Mouse (Mus musculus) MEL (cell line): ENCODE measurements around the gene Gemin5. TPM values are rescaled to one million over a fixed set of nuclear protein-coding genes. Genes with fewer than 3 reads are reported as not detected.

ENCODE experiments used
- DNase-seq: peaks from one replicate; pipeline ENCODE4 v3.0.0; 2011; ENCODE audit warnings: low read depth, low spot score
- H3K27ac ChIP-seq: 2 replicates; pipeline ENCODE4 v1.5.1; 2012; ENCODE audit warnings: low read depth, mild to moderate bottlenecking, control low read depth, low read length, moderate library complexity; ENCODE audit not compliant: control insufficient read depth
- H3K27me3 ChIP-seq, 2 experiments: fragments of 150-350 bp in 1 of 2; sonication (generic) in 1 of 2; 2 replicates each; pipeline ENCODE4 v1.6.1; 2012; ENCODE audit warnings: low read length in 2 of 2, mild to moderate bottlenecking in 2 of 2, improper control_type of control experiment in 1 of 2, moderate library complexity in 1 of 2; ENCODE audit not compliant: insufficient read depth in 2 of 2, control insufficient read depth in 1 of 2
- H3K36me3 ChIP-seq, 2 experiments: 2 replicates each; pipeline ENCODE4 v1.6.1; 2012 to 2014; ENCODE audit warnings: low read length in 2 of 2, improper control_type of control experiment in 1 of 2, inconsistent platforms in 1 of 2, mild to moderate bottlenecking in 1 of 2; ENCODE audit not compliant: insufficient read depth in 2 of 2, control insufficient read depth in 1 of 2
- H3K4me1 ChIP-seq, 2 experiments: fragments of 150-350 bp in 1 of 2; sonication (generic) in 1 of 2; 2 replicates each; pipeline ENCODE4 v1.6.1; 2012; ENCODE audit warnings: low read length in 2 of 2, improper control_type of control experiment in 1 of 2, mild to moderate bottlenecking in 1 of 2; ENCODE audit not compliant: insufficient read depth in 2 of 2, control insufficient read depth in 1 of 2
- H3K4me3 ChIP-seq, 2 experiments: fragments of 150-350 bp in 1 of 2; sonication (generic) in 1 of 2; 2 replicates each; pipeline ENCODE4 v1.5.1; 2012; ENCODE audit warnings: low read depth in 2 of 2, low read length in 2 of 2, mild to moderate bottlenecking in 2 of 2, moderate library complexity in 2 of 2, control low read depth in 1 of 2, improper control_type of control experiment in 1 of 2; ENCODE audit not compliant: control insufficient read depth in 1 of 2, insufficient read depth in 1 of 2
- H3K79me2 ChIP-seq: 2 replicates; pipeline ENCODE4 v1.6.1; 2012; ENCODE audit warnings: mild to moderate bottlenecking, low read length, moderate library complexity; ENCODE audit not compliant: control insufficient read depth, poor library complexity, insufficient read depth
- H3K9ac ChIP-seq: 2 replicates; pipeline ENCODE4 v1.6.1; 2012; ENCODE audit warnings: low read depth, mild to moderate bottlenecking, control low read depth, low read length, moderate library complexity; ENCODE audit not compliant: control insufficient read depth, poor library complexity, severe bottlenecking
- H3K9me3 ChIP-seq: fragments of 150-350 bp; sonication (generic); replicated peaks from 2 replicates; pipeline ENCODE4 v1.6.1; 2012; ENCODE audit warnings: mild to moderate bottlenecking, low read length, improper control_type of control experiment, moderate library complexity; ENCODE audit not compliant: insufficient read depth
- BHLHE40 ChIP-seq: IDR thresholded peaks from 2 replicates; pipeline ENCODE4 v1.6.1; 2012; ENCODE audit warnings: low read depth, mild to moderate bottlenecking, inconsistent platforms, low read length, improper control_type of control experiment, borderline replicate concordance
- CHD1 ChIP-seq: IDR thresholded peaks from 2 replicates; pipeline ENCODE4 v1.6.1; 2012; ENCODE audit warnings: low read depth, mild to moderate bottlenecking, inconsistent platforms, low read length, improper control_type of control experiment
- CHD2 ChIP-seq: IDR thresholded peaks from 2 replicates; pipeline ENCODE4 v1.6.1; 2011; ENCODE audit warnings: low read length, improper control_type of control experiment
- CTCF ChIP-seq, 3 experiments: IDR thresholded peaks in 2 of 3; conservative IDR thresholded peaks in 1 of 3; 2 replicates each; pipeline ENCODE4 v1.5.1; 2011 to 2012; ENCODE audit warnings: low read length in 3 of 3, low read depth in 2 of 3, mild to moderate bottlenecking in 2 of 3, improper control_type of control experiment in 1 of 3, inconsistent platforms in 1 of 3, mixed read lengths in 1 of 3, moderate library complexity in 1 of 3; ENCODE audit not compliant: control insufficient read depth in 1 of 3, insufficient read depth in 1 of 3, poor library complexity in 1 of 3, severe bottlenecking in 1 of 3
- ELF1 ChIP-seq: IDR thresholded peaks from 2 replicates; pipeline ENCODE4 v1.6.1; 2014; ENCODE audit warnings: low read depth, mild to moderate bottlenecking, inconsistent platforms, low read length, improper control_type of control experiment, moderate library complexity
- GATA1 ChIP-seq: IDR thresholded peaks from 2 replicates; pipeline ENCODE4 v1.6.1; 2011; ENCODE audit warnings: low read depth, low read length, improper control_type of control experiment
- HCFC1 ChIP-seq: IDR thresholded peaks from 2 replicates; pipeline ENCODE4 v1.6.1; 2012; ENCODE audit warnings: low read depth, mild to moderate bottlenecking, inconsistent platforms, low read length, improper control_type of control experiment, moderate library complexity
- JUND ChIP-seq: IDR thresholded peaks from 2 replicates; pipeline ENCODE4 v1.6.1; 2011; ENCODE audit warnings: low read depth, mild to moderate bottlenecking, improper control_type of control experiment, low read length
- KAT2A ChIP-seq: conservative IDR thresholded peaks from 2 replicates; pipeline ENCODE4 v1.6.1; 2012; ENCODE audit warnings: low read depth, low read length, improper control_type of control experiment, inconsistent platforms
- MAX ChIP-seq: IDR thresholded peaks from 2 replicates; pipeline ENCODE4 v1.6.1; 2011; ENCODE audit warnings: low read length, improper control_type of control experiment
- MAZ ChIP-seq: IDR thresholded peaks from 2 replicates; pipeline ENCODE4 v1.6.1; 2012; ENCODE audit warnings: low read depth, mild to moderate bottlenecking, inconsistent platforms, low read length, improper control_type of control experiment
- MYC ChIP-seq: IDR thresholded peaks from 2 replicates; pipeline ENCODE4 v1.6.1; 2011; ENCODE audit warnings: low read depth, mild to moderate bottlenecking, low read length, improper control_type of control experiment, moderate library complexity
- NELFE ChIP-seq: IDR thresholded peaks from 2 replicates; pipeline ENCODE4 v1.6.1; 2011; ENCODE audit warnings: low read depth, low read length, improper control_type of control experiment
- NRF1 ChIP-seq: IDR thresholded peaks from 2 replicates; pipeline ENCODE4 v1.6.1; 2014; ENCODE audit warnings: low read depth, mild to moderate bottlenecking, inconsistent platforms, low read length, improper control_type of control experiment, moderate library complexity; ENCODE audit not compliant: poor library complexity, insufficient read depth, severe bottlenecking
- POLR2A ChIP-seq, 2 experiments: IDR thresholded peaks; 2 replicates each; pipeline ENCODE4 v1.6.1; 2011 to 2012; ENCODE audit warnings: low read length in 2 of 2, mild to moderate bottlenecking in 2 of 2, control low read depth in 1 of 2, improper control_type of control experiment in 1 of 2, low read depth in 1 of 2, moderate library complexity in 1 of 2; ENCODE audit not compliant: control insufficient read depth in 1 of 2, insufficient read depth in 1 of 2, poor library complexity in 1 of 2
- POLR2AphosphoS2 ChIP-seq: IDR thresholded peaks from 2 replicates; pipeline ENCODE4 v1.6.1; 2011; ENCODE audit warnings: low read length, improper control_type of control experiment
- RCOR1 ChIP-seq: IDR thresholded peaks from 2 replicates; pipeline ENCODE4 v1.6.1; 2012; ENCODE audit warnings: low read depth, mild to moderate bottlenecking, inconsistent platforms, low read length, improper control_type of control experiment
- SIN3A ChIP-seq: IDR thresholded peaks from 2 replicates; pipeline ENCODE4 v1.6.1; 2012; ENCODE audit warnings: low read length, improper control_type of control experiment, inconsistent platforms
- SMC3 ChIP-seq: IDR thresholded peaks from 2 replicates; pipeline ENCODE4 v1.6.1; 2011; ENCODE audit warnings: low read depth, low read length, improper control_type of control experiment
- TAL1 ChIP-seq: IDR thresholded peaks from 2 replicates; pipeline ENCODE4 v1.6.1; 2012; ENCODE audit warnings: mild to moderate bottlenecking, inconsistent platforms, low read length, moderate library complexity, mixed read lengths
- TBP ChIP-seq: IDR thresholded peaks from 2 replicates; pipeline ENCODE4 v1.8.0; 2011; ENCODE audit warnings: low read depth, low read length, improper control_type of control experiment
- TCF12 ChIP-seq: IDR thresholded peaks from 2 replicates; pipeline ENCODE4 v1.6.1; 2014; ENCODE audit warnings: low read depth, mild to moderate bottlenecking, inconsistent platforms, low read length, improper control_type of control experiment, moderate library complexity
- USF1 ChIP-seq: IDR thresholded peaks from 2 replicates; pipeline ENCODE4 v1.6.1; 2014; ENCODE audit warnings: low read depth, mild to moderate bottlenecking, inconsistent platforms, low read length, improper control_type of control experiment, moderate library complexity
- ZNF384 ChIP-seq: IDR thresholded peaks from 2 replicates; pipeline ENCODE4 v1.6.1; 2012; ENCODE audit warnings: low read depth, mild to moderate bottlenecking, inconsistent platforms, low read length, improper control_type of control experiment
- polyA plus RNA-seq, 2 experiments: library from polyadenylated mRNA; stranded (reverse) in 1 of 2; unstranded in 1 of 2; fragments of >175 nt in 1 of 2; fragments of >200 nt in 1 of 2; gene quantifications; 2 replicates each; pipeline versions ENCODE4 v1.2.1 to v1.2.4; 2012; ENCODE audit warnings: low replicate concordance in 2 of 2, low read depth in 1 of 2; ENCODE audit not compliant: insufficient read length in 2 of 2, insufficient read depth in 1 of 2, missing spikeins in 1 of 2
- total RNA-seq: library from RNA; depleted of rRNA; stranded (reverse); fragments of 300-350 nt; gene quantifications from 2 replicates; pipeline ENCODE4 v1.2.3, GENCODE M21; 2012

Gene Gemin5
- total and polyA plus RNA-seq, 3 experiments, result 46.5 to 71.9 (median 52.5) TPM

DNA sequence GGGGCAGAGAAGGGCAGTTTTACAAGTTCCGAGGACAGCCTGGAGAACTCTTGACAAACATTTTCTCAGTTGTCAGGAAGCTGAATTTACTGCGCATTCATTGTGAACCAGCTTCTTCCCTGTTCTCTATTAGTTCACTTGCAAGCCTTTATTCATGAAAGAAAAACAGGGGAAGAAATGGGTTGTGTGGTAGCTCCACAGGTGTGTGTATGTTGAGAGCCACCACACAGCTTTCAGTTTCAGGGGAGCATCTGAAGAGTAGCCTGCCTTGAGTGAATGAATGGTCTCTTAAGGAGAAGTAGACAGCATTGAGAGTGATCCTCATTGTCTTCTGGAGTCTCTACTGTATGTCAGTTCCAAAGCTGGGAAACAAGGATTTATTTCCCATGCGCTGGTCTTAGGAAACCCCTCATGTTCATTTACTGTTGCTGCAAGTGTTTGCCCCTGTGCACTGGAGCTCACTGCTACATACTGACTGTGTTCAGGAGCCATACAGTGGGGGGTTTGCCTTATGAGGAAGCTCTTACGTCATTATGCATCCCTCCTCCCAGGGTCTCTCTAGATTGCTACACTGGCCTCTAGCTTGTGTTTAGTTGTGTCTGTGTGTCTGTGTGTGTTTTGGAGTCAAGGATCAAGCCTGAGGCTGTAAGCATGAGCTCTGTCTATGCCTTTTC lies 60.5 kb downstream of the Gemin5 start:
- H3K27me3 ChIP-seq, result no peaks in the 10 kb centered on the region
- H3K79me2 ChIP-seq, result peaks cover 52% of the 10 kb centered on the region
- no peak for DNase-seq
- H3K36me3 ChIP-seq, result peaks cover 7 to 10% of the 10 kb centered on the region in 2 experiments; a peak in 3 of 4 replicates
- no peak overlapping the region for H3K9ac ChIP-seq
- no peaks in the 10 kb centered on the region for H3K9me3 ChIP-seq
- no peak for TF ChIP-seq RCOR1
- TF ChIP-seq POLR2AphosphoS2, result no peak
- TF ChIP-seq MYC, result no peak
- no peak for TF ChIP-seq USF1
- TF ChIP-seq SMC3, result no peak
- no peak for TF ChIP-seq JUND
- no peak for TF ChIP-seq NELFE
- TF ChIP-seq ELF1, result no peak
- no peak for TF ChIP-seq POLR2A (IDR thresholded peaks at IDR 0.05; ENCODE audit: control insufficient read depth in 1 of 2, insufficient read depth in 1 of 2, low read depth in 1 of 2, low read length in 2 of 2, poor library complexity in 1 of 2)
- no peak for TF ChIP-seq CHD2
- no peak overlapping the region for H3K27ac ChIP-seq
- no peak overlapping the region for H3K4me3 ChIP-seq
- H3K4me1 ChIP-seq, result peaks cover 0 to 12% of the 10 kb centered on the region in 2 experiments; a peak in 2 of 4 replicates

GRCm38 (mm10) chr11:58107009-58107408 lies 61.3 kb downstream of the Gemin5 start:
- Histone ChIP-seq H3K9me3 (no peaks in the 10 kb centered on the region), H3K4me3 (no peak overlapping the region), H3K27me3 (no peaks in the 10 kb centered on the region), H3K36me3 (peaks cover 7 to 14% of the 10 kb centered on the region in 2 experiments; a peak in 3 of 4 replicates), H3K27ac (no peak overlapping the region), H3K79me2 (peaks cover 55% of the 10 kb centered on the region), H3K9ac (no peak overlapping the region), H3K4me1 (peaks cover 4 to 16% of the 10 kb centered on the region in 2 experiments; a peak in 3 of 4 replicates)
- peak; percentile 50 for DNase-seq
- TF ChIP-seq CTCF (IDR thresholded peaks at IDR 0.05 in 2 of 3, conservative IDR thresholded peaks at IDR 0.05 in 1 of 3; ENCODE audit: control insufficient read depth in 1 of 3, insufficient read depth in 1 of 3, low read depth in 2 of 3, low read length in 3 of 3, poor library complexity in 1 of 3, severe bottlenecking in 1 of 3) (peak in 1 of 3 experiments; percentile 13; a peak in 3 of 6 replicates), ELF1 (no peak)
- TF ChIP-seq, all 39 proteins: peak for 1

GRCm38 (mm10) chr11:58104351-58104791 lies 64.0 kb downstream of the Gemin5 start:
- H3K9ac ChIP-seq, result peak overlapping the region; percentile 81
- DNase-seq, result peak; percentile 94
- peaks cover 0 to 19% of the 10 kb centered on the region in 2 experiments; a peak in 2 of 4 replicates for H3K36me3 ChIP-seq
- H3K79me2 ChIP-seq, result peaks cover 53% of the 10 kb centered on the region
- no peaks in the 10 kb centered on the region for H3K27me3 ChIP-seq
- H3K9me3 ChIP-seq, result no peaks in the 10 kb centered on the region
- peaks cover 9 to 21% of the 10 kb centered on the region in 2 experiments for H3K4me1 ChIP-seq
- peak overlapping the region; percentile 73 for H3K27ac ChIP-seq
- H3K4me3 ChIP-seq, result peak overlapping the region; percentile 74 to 87
- TF ChIP-seq BHLHE40 (no peak), NELFE (no peak; the same call in 1 of the 2 replicates), MAX (no peak), TAL1 (no peak), HCFC1 (no peak; the same call in 1 of the 2 replicates), GATA1 (no peak), MYC (no peak), SIN3A (peak; percentile 79; the same call in 1 of the 2 replicates), MAZ (no peak), NRF1 (no peak; the same call in 1 of the 2 replicates), TCF12 (no peak), RCOR1 (no peak), ELF1 (peak; percentile 59; the same call in 1 of the 2 replicates), KAT2A (no peak), ZNF384 (no peak), POLR2A (IDR thresholded peaks at IDR 0.05; ENCODE audit: control insufficient read depth in 1 of 2, insufficient read depth in 1 of 2, low read depth in 1 of 2, low read length in 2 of 2, poor library complexity in 1 of 2) (peak; percentile 36 to 56; a peak in 3 of 4 replicates), CHD1 (no peak), JUND (no peak), TBP (peak; percentile 68)
